Mouse (Mus musculus): ENCODE data around the gene Igf2r.

- no peak for TF ChIP-seq CTCF (IDR thresholded peaks at IDR 0.05; ENCODE audit: insufficient read depth, low read depth, low read length)
- no peak for TF ChIP-seq POLR2A (IDR thresholded peaks at IDR 0.05; ENCODE audit: insufficient read depth, low read depth, low read length)
These were observed 129.9 kb downstream of the Igf2r start for GRCm38 (mm10) chr17:12639585-12639984.

All from olfactory bulb, adult 2 months (tissue).